Mouse (Mus musculus) layer of hippocampus, adult 11-12 months (tissue): ENCODE measurements at regions not wholly inside any gene's neighbourhood (a gene's known extent, or its start where the extent isn't known, plus 50 kb on each side); places are given as distances from the start of the nearest gene placed in this dataset.
A peak's percentile ranks its signal among the peaks of the same experiment; 100 is the strongest.

Experiments
- DNase-seq: peaks from one replicate; pipeline ENCODE4 v3.0.0; 2022; ENCODE audit warnings: low spot score

DNA sequence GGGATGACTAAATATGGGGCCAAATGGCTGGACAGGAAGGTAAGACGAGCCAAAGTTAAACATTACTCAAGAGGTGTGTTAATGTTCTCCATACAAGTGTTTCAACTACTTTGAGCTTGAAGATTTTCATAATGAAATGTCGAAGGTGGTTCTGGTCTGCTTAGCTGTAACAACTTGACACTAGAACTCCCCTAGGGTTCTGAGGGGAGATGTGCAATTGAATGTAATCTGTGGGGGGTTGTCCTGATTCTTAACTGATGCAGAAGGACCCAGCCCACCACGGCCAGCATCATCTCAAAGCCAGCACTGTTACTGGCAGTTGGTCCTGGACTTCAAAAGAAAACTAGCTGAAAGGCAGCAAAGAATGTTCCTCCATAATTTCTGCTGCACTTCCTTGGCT is 55.3 kb downstream of the Gpr88 start:
- DNase-seq = no peak

DNA sequence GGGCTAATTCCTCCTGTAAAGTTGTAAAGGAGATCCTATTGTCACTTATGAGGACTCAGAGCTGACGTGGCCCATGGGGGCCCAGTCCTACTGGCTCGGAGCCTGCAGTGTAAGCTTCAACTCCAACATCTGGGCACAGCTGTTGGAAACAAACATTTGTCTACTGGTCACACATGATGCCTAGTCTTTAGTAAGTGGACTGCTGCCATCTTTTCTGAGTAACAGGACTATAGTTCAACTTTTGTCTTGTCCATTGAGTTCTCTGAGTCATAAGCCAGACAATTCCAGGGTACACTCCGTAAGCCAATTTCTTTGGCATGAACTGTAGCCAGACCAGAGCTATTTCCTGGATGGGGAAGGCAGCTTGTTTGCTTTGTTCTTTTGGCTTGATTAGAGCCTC is 58.6 kb downstream of the Gpr88 start:
- DNase-seq = no peak

DNA sequence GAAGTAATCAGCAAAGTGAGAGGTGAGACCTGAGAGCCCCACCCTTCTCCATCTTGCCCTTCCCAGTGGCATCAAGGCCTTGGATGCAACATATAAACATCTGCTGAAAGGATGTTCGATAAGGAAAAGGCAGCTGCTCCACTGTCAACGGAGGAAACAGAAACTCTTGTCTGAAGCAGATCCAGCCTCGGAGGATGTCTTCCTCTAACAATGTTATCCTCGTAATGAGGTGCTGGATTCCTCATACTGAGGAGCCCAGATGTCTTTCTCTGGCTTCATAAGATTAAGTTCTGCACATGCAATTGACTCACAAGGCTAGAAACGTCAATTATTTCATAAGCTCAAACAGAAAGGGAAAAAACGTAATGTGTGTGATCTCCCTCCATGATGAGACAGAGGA is 61.8 kb upstream of the Vcam1 start:
- DNase-seq = no peak

DNA sequence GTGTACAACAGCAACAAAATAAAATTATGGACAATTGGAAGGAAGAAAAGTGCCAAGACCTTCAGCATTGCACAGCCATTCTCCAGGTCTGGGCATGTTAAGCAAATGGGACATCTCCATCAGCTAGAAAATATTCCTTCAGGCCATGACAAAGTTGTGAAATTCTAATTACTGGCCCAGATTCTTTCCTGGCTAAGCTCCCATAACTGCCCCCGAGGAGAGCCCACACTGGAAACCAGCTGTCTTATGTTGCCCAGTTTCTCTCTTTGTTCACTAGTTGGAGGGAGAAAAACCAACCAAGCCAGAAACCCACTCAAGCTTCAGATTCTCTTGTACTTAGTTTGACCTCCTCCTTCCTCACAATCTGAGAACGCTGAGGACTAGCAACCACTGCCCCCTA is 61.2 kb upstream of the Vcam1 start:
- DNase-seq = no peak

DNA sequence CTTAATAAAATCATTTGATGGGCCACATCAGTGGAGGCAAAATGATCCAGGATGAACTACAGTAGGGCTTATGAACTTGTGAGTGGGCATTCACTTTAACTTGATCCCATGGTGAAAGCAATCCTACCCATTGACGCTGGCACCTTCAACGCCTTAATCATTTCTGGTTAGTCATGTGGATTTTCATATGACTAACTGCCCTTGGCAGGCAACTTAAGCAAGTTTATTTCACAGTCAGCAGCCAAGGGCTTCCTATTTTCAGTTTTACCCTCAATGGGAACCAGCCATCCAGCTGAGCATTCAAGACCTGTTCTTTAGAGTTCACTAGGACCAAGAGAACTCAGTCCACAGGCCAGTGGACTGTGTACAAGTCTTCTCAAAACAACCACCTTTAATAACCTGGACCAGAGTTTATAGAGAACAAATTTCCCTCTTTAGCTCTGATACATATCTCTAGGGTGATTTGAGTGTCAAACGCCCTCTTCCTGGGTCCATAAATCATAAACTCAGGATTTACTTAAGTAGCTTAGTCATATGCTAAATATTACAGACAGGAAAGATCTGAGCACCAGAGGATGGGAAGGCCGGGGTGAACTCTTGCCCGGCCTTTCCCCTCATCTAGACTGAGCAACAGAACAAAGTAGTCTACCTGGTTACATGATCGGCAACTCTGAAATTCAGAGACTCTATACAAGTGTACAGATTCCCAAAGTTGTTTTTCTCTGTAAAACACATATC is 60.0 kb upstream of the Vcam1 start:
- no peak for DNase-seq

DNA sequence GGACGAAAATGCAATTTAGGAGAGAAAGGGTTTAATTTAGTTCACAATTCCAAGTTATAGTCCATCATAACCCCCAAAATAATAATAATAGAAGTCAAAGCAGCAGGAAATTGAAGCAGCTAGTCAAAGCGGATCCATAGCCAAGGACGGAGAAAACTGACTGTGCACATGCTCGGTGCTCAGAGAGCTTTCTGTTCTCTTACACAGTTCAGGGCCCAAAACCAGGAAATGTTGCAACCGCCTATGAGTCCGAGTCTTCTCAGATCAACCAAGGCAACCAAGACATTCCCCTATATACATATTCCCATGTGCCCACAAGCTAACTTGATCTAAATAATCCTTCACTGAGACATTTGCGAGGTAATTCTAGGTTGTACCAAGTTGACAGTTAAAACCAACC is 55.7 kb upstream of the Vcam1 start:
- DNase-seq = peak; percentile 11

DNA sequence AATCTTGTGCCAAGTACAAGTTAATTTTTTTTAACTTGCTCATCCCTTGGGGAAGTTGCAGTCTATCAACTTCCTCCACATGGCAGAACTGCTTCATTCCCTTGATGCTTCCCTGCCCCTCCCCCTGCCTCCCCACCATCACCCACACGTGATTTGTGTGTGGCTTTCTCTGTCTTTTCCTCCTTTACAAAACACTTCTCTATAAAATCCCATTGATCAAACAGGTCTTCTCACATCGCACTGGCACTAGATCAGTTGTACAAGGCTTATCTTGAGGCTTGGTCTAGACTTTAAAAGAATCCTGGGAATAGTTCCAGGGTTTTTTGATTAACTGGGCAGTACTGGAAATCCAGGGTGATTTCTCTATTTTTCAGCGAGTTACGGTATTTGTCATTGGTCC is 55.0 kb upstream of the Vcam1 start:
- peak; percentile 9 for DNase-seq

DNA sequence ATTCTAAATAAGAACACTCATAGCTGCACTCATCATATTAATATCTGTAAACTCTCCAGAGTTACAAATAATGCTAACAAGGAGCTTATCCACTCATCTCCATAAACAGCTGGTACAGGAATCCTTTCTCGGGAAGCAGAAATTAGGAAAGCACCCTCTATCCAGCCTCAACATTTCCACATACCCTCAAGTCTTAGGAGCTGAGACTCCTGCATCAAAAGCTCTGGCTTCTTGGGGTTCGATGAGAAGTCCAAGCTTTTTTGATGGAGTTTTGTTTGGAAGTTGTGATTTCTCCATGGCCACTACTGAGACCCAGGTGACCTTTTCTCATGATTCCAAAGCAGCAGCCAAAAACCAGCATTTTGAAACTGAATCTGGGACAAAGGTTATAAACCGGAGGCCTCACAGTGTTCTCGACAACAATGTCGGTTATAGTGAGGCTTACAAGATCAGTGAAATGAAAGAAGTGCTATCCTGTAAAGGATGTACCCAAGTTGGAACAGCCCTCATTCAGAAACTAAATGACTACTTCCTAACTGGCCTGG is 50.9 kb upstream of the Vcam1 start:
- no peak for DNase-seq
